Mouse (Mus musculus) small intestine, adult 2 months (tissue): ENCODE data around the gene Comt.

Experiments
- CTCF ChIP-seq: fragments of 200-500 bp; IDR thresholded peaks from 2 replicates; pipeline ENCODE4 v1.5.1; 2012; ENCODE audit warnings: low read depth, mild to moderate bottlenecking, control low read depth, inconsistent platforms, low read length, moderate library complexity, mixed read lengths; ENCODE audit not compliant: insufficient replicate concordance, insufficient read length; ENCODE audit errors: extremely low read depth
- POLR2A ChIP-seq: fragments of 200-500 bp; IDR thresholded peaks from 2 replicates; pipeline ENCODE4 v1.6.1; 2012; ENCODE audit warnings: low read depth, mild to moderate bottlenecking, control low read depth, inconsistent platforms, low read length, moderate library complexity

DNA sequence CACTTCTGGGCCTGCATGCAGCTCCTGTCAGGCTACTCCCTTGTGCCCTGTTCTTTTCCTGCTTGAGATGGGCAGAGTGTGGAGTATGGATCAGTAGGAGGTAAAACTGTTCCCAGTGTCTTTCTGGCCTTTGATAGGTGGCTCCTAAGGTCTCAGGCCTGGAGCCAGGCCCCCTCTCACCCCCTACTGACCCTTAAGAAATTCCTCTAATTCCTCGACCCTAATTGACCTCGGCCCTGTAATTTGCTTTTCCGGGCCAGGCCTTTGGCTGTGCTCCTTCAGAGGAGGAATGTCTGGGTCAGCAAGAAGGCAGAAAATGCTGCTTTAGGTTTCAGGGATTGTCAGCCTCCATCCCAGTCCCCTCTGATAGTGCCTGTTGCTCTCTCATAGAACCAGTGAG, 42.9 kb downstream of the Comt start:
- TF ChIP-seq CTCF: no peak
- TF ChIP-seq POLR2A: no peak
